Mouse (Mus musculus) right cerebral cortex, postnatal 14 days (tissue): ENCODE results near the gene Shc1.

ENCODE experiments used
- DNase-seq: peaks from one replicate; pipeline ENCODE4 v3.0.0; 2022

Gene Shc1

DNA sequence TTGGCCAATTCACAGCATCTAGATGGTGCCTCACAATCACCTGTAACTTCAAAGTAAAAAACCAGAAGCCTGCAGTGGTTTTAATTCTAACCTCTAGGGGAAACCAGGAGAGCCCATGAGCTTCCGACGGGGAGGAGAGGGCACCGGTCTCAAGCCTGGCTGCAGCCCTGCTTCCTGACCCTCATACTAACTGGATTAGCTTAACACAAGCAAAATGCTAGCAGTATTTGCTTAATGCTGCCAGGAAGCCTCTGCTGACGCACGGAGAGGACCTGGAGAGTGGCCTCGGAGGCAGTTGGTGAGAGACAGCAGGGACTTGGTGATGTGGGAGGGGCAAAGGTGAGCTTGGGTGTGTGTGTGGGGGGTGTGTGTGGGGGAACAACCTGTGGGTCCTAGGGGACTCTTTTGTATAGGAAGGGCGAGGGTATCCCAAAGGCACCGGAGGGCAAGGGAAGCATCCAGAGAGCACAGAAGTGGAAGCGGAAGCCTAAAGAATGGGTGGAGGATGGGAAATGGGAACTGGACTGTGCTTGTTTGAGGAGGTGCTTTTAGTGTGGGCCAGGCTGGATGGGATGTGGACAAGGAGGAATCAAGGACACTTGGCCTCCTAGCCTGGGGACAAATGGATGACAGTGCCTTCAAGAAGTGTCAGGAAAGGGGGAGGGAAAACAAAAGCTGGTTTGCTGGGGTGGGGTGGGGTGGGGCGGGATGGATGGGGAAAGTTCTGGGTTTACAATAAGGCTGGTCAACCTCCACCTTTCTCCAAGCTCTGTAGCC is 36.3 kb downstream of the Shc1 start, which contains the start of gene Pmvk:
Pmvk (plus strand) TSS at position 141 of the 777 bp plus-strand sequence.
- no peak for DNase-seq

DNA sequence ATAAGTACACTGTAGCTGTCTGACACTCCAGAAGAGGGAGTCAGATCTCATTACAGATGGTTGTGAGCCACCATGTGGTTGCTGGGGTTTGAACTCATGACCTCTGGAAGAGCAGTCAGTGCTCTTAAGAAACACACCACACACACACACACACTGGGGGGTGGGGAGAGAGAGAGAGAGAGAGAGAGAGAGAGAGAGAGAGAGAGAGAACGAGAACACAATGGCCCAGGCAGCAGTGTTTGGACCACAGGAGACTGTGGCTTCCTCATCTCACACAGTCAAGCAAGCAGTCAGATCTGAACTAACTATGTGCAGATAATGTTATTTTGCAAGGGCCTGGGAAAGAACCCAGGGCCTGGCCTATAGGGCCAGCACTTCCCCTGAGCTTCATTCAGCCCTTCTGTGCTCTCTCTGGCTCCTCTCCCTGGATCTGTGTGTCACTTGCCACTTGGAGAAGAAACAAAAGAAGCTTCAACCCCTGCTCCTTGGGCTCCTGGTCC is 37.6 kb downstream of the Shc1 start:
- DNase-seq = no peak

DNA sequence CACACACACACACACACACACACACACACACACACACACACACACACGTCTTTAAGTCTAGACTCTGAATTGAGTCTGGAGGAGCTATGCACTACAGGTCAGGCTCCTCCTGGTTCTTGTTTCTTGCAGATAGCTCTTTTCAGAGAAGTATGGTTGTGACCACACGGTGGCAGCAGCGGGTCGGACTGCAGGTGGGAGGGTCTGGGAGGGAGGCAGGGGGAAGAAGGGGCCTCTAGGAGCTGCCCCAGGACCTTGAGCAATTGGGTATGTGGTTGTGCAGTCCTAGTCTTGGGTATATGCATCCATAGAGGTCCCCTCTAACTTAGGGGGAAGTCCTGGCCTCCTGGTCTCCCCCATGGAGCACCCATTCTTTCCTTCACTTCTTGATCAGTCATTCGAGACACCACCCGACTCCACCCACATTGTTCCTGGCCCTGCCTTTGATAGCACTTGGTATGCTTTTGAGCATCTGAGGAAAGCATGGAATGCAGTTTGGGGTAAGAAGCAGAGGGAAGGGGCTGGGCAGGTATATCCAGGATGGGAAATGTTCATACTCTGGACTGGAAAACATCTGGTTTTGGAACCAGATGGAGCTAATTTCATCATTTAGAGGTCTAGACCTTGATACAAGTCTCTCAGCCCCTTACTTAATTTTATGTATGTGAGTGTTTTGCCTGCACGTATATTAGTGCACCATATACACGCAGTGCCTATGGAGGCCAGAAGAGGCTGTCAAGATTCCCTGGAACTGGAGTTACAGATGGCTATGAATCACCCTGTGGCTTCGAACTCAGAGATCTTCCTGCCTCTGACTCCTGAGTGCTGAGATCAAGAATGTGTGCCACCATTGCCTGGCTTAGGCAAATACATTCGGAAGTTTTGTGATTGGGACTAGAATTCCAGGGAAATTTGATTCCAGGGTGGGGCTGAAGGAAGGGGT is 38.8 kb downstream of the Shc1 start:
- DNase-seq = peak; percentile 63

DNA sequence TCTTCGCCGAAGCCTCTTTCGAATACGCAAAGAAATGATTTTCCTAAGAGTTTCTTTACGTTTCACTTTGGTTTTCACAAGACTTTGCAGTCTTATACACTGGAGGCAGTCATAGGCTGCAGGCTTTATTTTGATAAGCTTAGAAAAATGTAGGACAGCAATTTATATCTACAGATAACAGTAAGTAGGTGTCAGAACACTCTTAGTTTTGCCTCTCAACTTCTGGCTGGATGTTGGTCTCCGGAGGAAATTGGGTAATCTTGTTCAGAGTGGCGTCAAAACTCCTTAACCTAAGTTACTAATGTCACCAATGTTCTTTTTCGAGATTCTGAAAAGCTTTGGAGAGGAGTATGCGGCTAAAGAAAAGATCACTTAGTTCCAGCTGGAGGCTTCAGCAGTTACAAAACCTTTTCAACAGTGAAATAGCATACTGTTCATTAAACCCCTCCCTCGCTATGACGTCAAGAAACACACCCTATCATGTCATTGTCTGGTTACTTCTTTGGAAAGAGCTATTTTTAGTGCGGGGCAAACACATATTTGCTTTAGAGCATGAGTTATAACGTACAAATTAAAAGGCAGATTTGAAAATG is 40.2 kb downstream of the Shc1 start:
- no peak for DNase-seq

DNA sequence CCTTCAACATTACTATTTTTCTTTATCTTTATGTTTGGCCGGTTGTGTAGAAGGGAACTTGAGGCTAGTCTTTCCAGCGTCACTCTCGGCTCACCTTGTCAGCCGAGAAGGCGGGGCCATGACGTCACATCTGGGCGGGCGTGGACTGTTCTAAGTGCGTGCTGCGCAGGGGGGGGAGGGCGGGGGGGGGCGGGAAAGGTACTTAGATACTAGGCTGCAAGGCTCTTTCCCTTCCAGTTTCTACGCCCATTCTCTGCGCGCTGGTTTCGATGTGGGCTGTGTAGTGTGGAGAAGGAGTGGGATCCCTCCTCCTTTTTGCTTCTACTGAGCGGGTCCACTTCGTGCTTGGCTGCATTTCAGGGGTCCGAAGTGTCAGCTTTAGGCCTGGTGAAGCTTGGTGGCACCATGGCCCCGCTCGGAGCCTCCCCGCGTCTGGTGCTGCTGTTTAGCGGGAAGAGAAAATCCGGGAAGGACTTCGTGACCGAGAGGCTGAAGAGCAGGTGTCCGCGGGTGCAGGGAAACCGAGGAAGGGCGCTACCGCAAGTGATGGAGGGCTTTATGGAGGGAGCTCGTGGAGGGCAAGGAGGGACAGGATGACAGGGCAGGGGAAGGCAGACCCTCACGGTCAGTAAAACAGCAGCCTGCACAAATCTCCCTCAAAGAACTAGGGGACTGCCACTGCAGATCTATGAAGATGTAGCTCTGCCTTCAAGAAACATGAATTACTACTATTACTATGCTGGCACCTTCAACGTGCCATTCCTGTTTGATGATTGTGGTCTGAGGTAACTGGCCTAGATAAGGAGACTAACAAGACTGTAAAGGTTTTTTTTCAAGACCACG is 40.9 kb downstream of the Shc1 start:
- peak; percentile 94 for DNase-seq

DNA sequence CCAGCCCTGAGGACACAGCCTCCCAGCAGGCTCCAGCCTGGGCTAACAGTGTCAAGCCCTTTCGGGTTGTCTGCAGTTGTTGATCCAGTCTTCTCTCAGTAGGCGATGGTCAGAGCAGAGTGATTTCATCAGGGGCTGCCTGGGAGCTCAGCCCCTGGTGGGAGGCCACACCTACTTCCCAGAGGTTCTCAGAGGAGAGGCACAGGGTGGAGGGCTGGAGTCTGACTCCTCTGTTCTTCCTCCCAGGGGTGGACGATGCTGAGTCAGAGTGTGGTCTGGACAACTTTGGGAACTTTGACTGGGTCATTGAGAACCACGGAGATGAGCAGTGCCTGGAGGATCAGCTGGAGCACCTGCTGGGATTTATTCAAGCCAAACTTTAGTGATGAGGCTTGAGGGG is 50.0 kb downstream of the Shc1 start:
- no peak for DNase-seq

DNA sequence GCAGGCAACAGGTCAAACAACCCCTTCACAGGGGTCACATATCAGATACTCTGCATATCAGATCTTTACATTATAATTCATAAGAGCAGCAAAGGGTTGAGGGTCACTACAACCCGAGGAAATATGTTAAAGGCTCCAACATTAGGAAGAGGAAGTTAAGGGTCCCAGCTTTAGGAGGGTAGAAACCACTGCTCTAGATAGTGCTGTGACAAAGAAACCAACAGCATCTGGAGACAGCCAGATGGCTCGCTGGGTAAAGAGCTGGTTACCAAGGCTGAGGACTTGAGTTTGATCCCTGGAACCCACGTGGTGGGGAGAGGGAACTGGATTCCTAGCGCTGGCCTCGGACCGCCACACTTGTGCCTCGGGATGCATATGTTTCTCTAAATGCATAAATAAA is 54.0 kb downstream of the Shc1 start:
- DNase-seq = no peak

DNA sequence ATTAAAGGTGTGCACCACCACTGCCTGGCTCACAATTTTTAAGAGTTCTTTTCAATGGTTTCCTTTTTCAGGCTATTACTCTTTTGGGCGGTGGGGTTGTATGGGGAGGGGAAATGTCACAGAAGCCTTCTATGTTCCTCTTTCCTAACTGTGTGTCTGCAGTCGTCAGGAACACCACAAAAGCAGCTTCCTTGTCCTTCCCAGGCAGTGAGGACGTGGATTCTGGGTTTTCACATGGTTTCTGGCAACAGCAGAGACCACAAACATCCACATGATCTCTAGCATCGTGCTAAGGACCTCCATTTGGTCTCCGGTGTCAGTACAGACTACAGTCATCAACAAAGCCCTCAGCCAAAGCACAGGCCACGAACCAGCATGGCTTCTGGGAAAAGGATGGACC is 55.6 kb downstream of the Shc1 start:
- DNase-seq = no peak

DNA sequence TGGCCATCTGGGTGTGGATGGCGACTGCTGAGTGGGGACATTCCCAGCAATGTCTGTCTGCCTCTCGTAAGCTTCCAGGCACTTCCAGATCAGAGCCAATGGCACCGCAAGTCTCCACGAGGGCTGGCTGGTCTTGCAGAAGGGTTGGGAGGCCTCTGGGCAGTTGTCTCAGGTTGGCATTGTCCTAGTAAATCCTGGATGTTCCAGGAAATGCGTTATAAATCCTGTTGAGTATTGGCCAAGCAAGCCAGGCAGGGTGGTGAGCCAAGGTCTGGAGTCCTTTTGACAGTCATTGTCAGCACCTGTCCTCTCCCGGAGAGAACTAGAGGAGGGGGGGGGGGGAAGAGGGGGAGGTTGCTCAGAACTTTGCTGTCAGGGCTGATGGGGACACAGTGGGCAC is 60.8 kb downstream of the Shc1 start:
- DNase-seq = no peak
